Mouse (Mus musculus) erythroid progenitor cell, adult 5-6 weeks (primary cell): Measurements from ENCODE around the gene Ptov1. TPM values are rescaled to one million over a fixed set of nuclear protein-coding genes. Genes with fewer than 3 reads are reported as not detected.
"Not testable (repeated sequence)": the region's sequence is repeated elsewhere in the genome, so short reads cannot be mapped to it uniquely, and the experiment has no call there.

Source experiments
- ATAC-seq: replicated peaks from 2 replicates; pipeline ENCODE4 v1.8.0; 2016; ENCODE audit warnings: moderate number of reproducible peaks, mild to moderate bottlenecking, moderate TSS enrichment, inconsistent platforms; ENCODE audit not compliant: poor library complexity, low FRiP score, severe bottlenecking
- total RNA-seq, 2 experiments: library from RNA; stranded (forward) in 1 of 2; stranded (reverse) in 1 of 2; fragments of 150-400 nt in 1 of 2; fragments of 186-747, 209-891 nt in 1 of 2; gene quantifications; 2 replicates each; pipeline versions ENCODE4 v1.2.3 to v1.2.4; 2015 to 2017; ENCODE audit warnings: low replicate concordance in 2 of 2

Gene Ptov1
- total RNA-seq, 2 experiments from 2014 or later: 4.8 to 18.4 TPM

DNA sequence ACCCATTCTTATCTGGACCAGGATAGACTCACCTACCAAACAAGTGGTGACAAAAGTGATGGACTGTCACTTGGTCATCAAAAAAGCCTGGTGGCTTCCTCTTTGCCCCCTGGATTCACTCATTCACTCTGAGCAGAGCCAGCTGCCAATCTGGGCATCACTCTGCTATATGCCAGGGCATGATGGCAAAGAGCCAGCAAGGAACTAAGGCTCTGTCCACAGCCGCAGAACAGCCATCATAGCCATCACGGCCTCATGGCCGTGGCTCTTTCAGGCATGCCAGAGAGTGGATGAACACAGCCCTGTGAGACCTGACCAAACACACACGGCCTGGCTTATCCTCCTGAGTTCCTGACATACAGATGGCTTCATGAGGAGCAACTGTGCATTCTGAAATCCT lies 21.1 kb upstream of the Ptov1 start:
- ATAC-seq: no peak

DNA sequence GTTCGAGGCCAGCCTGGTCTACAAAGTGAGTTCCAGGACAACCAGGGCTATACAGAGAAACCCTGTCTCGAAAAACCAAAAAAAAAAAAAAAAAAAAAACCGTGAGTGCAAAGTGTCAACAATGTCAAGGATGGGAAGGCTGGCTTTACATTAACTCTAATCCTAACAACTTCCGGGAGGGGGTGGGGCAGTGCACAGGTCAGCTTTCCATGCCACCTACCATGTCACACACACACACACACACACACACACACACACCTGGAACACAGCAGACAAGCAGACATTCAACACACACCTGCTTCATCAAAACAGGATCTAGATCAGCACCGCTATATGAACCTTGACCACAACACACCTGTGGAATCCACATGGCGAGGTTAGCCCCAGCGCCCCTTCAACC lies 20.6 kb upstream of the Ptov1 start:
- ATAC-seq: no peak

DNA sequence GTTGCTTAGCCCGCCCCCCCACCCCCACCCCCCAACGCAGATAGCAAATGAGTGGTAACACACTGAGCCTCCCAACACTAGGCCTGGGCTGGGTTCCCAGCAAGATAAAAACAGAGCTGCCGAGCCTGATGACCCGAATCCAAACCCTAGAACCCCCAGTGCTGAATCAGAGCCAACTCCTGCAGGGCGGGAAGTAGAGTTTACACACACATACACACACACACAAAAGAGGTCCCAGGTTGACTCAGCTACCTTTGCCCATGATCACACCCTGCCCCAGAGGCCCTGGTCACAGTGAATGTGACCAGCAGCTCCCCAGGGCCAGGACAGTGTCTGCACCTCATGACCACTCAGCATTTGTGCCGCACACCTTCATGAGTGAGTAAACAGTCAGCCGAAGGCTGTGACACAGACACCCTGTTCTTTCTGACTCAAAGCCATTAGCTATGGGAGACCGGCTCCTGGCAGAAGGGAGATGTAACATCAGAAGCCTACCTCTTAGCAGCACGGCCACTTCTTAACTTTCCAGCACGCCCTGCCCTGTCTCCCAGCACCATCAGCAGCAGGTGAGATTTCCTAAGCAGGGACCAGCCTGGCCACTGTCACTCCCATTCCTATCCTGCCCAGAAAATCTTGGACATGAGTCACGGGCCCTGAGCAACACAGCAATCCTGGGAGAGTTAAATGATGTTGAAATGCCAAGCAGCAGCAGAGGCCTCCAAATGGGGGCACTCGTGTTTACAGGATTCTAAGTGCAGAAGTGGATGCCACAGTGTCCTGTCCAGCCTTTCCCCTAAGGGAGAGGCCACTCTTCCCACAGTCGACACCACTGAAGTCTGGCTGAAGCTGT lies 18.9 kb upstream of the Ptov1 start:
- ATAC-seq: no peak

DNA sequence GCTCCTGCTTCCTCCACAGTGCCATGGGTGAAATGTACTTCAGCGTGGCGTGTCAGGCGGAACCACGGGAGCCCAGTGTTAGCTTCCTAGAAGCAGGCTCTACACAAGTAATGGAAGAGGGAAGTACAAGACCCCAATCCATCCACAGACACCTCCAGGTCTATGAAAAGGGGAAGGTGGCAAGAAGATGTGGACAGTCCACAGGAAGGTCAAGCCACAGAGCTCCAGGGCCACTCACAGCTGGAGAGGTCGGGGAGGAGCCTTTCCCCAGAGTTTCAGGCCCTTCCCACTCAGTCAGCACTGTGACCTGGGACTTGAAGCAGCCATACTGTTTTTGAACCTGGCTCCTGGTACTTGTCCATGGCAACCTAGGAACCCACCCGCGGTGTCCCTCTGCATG lies 17.4 kb upstream of the Ptov1 start:
- ATAC-seq: no peak

DNA sequence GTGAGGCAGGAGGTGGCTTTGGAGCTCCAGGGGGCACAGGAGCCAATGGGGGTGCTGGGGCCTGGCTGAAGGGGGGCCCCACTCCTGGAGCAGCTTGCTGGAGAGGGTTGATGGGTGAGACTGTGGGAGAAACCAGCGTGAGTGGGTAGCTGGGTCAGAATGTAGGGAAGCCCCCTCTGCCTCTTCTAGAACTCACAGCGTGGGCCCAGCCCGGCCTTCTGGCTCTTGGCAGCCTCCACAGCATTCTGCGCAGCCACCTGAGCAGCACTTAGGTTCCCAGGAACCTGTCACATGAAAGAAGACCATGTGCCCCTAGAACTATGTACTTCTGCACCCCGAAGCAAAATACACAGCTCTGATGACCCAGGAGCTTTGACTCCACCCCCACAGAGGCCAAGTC lies 15.0 kb upstream of the Ptov1 start:
- no peak for ATAC-seq

DNA sequence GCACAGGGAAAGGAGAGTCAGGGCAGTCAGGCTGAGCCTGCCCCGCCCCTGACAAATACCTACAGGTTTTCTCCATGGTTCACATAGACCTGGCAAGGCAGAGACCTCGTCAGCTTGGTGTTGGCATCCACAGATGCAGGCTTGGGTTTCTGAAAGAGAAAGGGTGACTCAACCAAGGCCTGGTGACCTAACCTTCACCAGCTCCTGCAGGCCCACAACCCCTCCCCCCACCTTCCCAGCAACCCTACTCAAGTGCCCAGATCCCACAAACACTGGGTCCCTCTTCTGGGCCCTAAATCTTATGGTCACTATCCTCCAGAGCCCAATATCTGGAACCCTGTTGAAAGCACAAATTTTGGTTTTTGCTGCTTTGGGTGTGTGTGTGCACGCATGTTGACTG lies 13.4 kb upstream of the Ptov1 start:
- no peak for ATAC-seq

DNA sequence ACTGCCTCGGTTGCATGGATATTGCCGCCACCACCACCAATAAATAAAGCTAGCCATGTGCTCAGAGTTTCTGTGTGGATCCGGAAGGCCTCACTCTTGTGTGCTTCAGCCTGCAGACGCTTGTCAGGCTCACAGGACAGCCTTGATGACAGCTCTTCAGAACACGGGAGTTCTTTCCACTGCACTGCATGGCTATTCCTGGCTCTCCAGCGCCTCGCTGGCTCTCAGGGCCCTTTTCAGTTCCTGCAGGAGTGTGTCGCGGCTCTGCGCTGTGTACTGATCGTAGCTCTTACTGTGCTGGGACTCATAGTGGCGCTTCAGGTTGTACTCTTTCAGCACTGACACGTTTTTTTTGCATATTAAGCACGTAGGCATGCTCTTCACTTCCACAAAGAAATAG lies 8.2 kb upstream of the Ptov1 start:
- ATAC-seq: no peak

DNA sequence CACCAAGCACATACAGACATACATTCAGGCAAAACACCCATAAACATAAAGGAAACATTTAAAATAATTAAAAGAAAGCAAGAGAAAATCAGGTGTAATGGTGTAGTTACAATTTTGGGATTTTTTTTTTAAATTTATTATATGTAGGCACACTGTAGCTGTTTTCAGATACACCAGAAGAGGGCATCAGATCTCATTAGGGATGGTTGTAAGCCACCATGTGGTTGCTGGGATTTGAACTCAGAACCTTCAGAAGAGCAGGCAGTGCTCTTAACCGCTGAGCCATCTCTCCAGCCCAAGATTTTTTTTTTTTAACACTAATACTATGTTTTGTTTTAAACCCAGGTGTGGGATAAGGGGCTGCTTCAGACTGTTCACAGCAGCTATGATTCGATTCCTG lies 2.2 kb upstream of the Ptov1 start:
- ATAC-seq: not testable (repeated sequence)

DNA sequence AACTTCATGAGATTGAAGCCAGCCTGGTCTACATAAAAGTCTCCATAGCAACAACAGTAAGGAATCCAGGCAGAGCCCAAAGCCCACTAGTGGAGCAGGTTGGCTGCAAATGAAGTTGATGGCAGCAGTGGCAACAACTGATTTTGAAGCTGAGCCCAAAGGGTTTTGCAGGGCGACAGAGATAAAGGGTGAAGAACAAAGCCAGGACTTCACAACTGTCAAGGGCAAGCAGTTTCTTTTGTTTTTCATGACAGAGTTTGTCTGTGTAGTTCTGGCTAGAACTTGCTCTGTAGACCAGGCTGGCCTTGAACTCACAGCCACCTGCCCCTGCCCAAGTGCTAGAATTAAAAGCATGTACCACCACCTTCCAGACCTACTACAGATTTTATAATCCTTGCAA lies 1.6 kb upstream of the Ptov1 start:
- no peak for ATAC-seq

DNA sequence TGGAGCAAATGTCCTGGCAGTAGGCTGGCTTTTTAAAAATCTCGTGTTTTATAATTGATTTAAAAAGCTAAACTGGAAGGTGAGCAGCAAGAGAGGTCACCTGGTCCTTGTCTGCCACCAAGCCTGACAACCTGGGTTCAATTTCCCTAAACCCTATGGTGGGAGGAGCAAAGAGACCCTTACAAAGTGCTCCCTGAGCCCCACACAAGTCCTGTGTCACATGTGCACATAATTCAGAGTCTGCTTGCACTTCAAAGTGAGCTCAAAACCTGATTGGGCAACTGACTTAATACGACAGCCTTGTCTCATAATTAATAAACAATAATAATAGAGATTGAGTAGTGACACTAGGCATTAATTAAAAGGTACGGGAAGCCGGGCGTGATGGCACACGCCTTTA lies 1.0 kb upstream of the Ptov1 start:
- ATAC-seq: no peak

DNA sequence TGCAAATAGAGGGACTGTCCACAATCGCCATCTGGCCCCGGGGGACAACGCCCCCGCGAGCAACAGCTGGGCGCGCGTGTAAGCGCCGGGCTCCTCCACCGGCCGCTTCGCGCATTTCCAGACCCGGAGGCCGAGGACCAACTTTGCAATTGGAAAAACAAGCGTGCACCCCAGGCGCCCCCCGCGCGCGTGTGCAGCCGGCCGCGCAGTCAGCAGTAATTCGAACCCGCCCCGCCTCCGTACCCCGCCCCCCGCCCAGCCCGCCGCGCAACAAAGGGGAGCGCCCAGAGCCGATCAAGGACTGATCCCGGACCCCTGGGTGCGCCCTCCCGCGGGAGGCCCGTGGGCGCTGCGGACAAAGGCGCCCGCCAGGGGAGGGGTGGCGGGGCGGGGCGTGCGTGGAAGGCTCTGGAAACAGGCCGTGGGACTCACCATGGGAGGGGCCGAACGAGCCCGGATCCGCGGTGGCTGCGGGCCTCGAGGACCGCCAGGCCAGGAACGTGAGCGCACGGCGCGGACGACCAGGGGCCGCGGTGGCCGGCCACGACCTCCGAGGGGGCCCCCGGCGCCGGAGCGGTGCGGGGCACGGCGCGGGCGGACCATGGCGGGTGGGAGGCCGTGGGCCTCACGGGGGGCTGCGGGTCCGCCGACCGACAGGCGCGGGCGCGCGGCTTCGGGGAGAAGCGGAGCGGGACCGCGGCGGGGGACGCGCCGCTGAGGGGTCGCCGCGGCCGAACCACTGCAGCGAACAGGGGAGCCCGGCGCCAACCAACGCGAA lies 480 bp downstream of the Ptov1 start:
- ATAC-seq: no peak

DNA sequence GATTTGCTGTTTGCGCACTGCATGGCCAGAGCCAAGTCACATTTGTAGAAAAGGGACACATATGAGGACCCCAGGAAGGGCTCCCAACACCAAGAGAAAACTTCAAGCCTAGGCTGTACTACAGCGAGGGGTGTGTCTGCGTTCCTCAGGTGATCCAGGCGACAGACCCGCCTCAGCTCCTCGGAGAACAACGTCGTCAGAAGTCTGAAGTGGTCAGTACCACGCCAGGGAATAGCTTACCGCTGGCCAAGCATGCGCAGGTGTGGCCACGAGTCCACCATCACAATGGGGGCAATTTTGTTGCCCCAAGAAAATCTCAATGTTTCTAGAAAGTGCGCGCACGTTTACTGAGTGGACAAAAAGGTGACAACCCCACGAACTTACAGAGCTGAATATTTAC lies 1.1 kb downstream of the Ptov1 start:
- ATAC-seq: no peak

DNA sequence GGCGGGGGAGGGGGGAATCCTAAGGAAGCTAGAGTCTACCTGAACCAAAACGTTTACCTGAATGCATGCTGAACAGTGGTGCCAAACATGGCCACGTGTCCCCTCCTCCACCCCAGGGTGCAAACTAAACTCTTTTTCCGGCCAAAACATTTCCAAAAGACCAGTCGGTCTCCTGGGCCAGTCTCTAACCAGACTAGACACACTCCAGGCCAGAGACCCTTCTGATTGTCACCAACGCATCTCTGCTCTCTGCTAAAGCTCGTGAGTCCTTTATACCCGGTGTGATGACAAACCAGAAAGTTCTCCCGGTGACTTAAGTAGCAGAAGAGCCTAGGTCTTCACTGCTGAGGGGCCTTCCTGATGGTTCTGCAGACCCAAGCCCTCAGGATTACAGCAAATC lies 1.8 kb downstream of the Ptov1 start:
- no peak for ATAC-seq

DNA sequence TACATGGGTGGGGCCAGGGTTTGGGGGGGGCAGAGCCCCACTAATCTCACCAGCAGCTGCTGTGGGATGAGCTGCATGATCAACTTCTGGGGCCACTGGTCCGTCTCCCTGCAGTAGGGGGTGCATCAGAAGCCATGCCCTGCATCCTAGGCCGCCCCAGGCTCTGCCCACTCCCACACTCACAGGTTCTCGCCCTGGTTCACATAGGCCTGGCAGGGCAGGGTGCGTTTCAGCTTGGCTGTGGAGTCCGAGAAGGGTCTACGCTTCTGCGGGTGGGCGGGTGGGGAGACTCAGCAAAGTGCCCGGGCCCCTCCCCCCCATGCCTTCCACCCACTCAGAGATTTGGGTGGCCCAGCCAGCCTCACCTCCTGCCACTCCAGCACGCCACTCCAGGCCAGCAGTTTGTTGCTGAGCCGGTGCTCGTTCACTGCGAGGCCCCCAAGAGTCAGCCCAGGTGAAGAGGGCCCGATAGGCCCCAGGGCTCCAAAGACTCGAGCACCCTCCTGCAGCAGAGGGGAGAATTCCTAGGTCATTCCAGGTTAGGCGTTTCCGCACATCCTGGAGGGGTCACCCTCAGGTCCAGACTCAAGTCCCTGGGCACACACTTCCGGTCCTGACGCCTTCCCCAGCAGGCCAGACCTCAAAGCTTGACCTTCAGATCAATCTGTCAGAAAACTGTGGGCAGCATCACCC lies 2.4 kb downstream of the Ptov1 start:
- no peak for ATAC-seq

DNA sequence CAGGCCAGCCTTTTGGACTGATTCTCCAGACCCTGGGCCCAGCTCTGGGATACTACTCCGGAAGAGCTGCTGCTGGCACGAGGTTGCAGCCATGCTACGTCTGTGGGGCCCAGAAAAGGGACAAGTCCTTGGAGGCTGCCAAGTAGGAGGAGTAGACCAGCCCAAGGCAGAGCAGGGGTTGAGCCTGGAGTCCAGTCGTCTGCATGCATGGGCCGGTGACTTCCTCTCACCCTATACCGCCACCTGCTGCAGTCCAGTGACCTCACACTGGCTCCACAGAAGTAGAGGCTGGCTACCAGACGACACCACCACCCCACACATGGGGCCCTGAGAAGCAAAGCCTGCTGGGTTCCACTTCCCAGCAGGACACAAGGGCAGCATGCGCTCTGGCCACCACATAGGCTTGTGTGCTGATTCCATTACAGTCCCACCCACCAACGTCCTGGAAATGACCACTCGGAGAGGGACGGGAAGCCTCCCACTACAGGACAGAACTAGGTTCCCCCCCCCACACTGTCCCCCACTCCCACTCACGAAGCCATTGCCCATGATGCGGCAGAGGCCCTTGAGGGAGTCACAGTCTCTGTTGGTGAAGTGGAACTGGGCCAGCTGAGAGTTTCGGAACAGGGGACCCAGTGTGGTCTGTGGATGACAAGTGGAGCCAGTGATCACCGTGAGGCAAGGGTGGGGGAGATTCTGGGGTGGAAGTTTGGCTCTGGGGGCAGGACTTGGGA lies 3.1 kb downstream of the Ptov1 start:
- ATAC-seq: no peak

DNA sequence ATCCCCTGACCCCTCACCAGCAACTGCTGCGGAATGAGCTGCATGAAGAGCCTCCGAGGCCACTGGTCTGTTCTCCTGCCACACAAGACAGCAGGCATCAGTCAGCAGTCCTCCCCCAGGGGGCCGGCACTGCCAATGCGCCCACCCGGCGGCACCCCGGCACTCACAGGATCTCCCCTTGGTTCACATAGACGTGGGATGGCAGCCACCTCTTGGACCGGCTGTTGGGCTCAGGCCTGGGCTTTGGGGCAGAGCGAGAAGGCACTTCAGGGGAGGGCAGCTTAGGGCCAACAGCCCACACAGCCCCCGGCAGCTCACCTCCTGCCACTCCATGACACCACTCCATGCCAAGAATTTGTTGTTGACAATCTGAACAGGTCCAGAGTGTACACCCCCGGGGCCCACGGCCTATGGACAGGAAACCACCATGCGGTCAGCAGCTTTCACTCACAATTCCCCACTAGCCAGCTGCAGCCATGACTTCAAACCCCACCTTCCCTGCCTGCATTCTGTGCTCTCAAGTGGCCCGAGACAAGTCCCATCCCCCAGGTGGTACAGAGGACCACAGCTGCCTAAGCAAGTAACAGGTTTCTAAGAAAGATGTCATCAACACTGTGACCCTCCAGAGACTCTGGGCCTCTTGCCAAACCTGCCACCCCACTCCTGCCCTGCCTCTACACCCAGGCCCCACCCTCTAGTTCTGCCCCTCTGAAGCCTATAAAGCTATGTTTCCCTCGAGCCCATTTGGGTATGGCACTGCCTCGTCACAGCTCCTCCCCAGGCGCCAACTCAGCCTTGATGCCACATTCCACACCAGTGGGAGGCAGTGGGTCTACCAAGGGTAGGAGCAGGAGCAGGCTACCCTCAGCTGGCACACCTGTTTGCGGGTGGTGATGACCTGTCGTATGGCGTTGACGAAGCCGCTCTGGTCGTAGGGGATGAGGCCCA lies 4.7 kb downstream of the Ptov1 start:
- ATAC-seq: no peak

DNA sequence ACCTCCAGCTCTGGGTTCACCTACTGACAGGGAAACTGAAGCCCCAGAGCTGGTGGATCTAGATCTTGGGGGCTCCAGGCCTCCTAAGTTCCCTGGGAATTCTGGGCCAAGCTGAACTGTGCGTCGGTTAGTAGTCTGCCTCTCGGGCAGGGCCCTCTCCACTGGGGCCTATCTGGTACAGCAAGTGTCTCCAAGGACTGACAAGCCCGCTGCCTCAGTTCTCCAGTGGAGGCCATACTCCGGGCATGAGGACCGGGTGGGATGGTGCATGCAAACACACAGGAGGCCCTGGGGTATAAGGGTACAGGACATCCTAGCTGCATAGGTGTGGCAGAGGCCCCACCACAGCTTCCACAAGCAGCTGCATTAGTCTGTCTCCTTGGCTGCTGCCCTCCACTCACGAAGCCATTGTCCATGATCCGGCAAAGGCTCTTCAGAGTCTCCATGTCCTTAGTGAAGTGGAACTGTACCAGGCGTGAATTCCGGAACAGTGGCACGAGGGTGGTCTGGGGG lies 5.5 kb downstream of the Ptov1 start:
- ATAC-seq: no peak

DNA sequence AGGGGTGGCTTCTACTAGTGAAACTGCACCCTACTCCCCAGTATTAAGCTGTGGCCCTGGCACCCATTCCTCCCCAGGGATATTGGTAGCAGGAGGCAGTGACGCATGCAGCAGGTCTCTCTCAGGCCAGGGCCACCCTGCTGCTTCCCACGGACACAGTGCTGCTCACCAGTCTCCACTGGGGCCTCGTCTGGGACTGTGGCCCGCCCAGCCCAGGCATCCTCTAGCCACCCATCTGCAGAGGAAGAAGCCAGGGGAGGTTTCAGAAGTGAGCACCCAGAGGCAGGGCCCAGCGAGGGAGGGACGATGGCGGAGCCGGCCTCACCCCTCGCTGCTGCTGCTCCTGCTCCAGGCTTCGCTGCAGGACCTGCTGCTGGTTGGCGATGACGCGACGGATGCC lies 6.4 kb downstream of the Ptov1 start:
- ATAC-seq: no peak

DNA sequence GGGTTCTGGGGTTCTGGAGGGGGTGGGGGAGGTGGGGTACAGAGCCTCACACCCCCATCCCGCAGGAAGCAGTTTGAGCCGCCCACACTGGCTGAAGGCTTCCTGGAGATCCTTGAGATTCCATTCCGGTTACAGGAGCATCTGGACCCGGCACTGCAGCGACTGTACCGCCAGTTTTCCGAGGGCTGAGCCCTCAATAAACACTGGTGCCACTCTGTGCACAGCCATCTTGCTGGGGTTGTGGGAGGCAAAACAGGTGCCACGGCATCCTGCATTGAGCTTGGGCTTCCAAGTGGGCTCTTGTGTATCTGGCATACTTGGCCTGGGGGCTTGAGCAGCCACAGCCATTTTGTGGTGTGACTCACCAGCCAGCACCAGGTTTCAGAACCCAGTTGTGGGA lies 7.2 kb downstream of the Ptov1 start:
- no peak for ATAC-seq
